In the genomic region with DNA sequence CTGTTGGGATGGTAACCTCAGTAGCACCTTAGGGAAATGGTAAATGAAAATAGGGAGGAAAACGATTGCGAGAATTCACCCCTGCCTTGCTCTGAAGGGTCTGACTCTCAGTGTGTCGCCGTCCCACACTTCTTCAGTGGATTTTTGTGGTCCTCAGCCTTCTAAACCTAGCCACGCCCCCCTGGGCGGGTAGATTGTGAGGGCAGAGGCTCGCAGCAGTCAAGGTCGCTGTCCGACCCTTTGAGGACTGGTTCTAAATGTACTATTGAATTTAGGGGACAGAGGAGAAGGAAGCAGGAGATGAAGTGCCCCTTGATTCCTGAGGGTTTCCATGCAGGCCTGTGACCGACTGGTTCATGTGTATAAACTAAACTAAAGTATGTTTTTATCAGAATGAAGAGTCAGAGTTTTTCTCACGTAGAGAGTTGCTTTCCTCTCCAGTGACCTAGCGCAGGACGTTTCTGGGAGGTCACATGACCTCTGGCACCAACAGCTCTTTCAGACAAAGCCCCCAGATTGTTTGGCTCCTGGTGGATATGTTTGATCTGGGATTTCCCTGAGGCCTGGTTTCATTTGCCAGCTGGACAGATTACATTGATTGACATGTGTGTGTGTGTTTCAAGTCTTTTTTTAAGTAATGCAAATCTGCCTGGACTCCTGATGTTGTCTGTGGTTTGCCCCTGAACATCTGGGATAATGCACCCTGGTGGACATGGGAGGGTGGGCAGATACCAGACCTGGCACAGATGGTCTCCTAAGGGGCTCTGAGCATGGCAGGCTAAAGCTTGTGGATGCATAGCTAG, we compare ENCODE assay signal across 10 mouse cellular contexts.
DNase-seq lines count a peak whose midpoint lies in the region; ATAC-seq lines count a peak whose summit lies in the region.
"Had no signal": no experiment of that assay in that cellular context is flagged by ENCODE, and none has a peak within 500 bp of the region (broad histone marks: within the 10 kb centered on the region; RNA-seq: fewer than 3 reads in every experiment).

No protein-coding gene starts in this region.

- no peak for DNase-seq in kidney, postnatal 10 days
- DNase-seq in adrenal gland, adult 2 months: no peak
- no peak for DNase-seq in cerebellum, adult 11 months
- DNase-seq in kidney, postnatal 36 days: no peak
- DNase-seq: cerebellum, adult 9-10 months; kidney, adult 8-10 months had no signal

- no peak for ATAC-seq in kidney, embryonic 16.5 days (ENCODE audit: low FRiP score, low TSS enrichment)
- no peak for ATAC-seq in embryonic facial prominence, embryonic 12.5 days (ENCODE audit: insufficient number of reproducible peaks, insufficient read depth, low FRiP score, low TSS enrichment)
- ATAC-seq in intestine, embryonic 15.5 days: no peak
- ATAC-seq in neural tube, embryonic 15.5 days (ENCODE audit: low FRiP score): no peak

- H3K9ac ChIP-seq in kidney, embryonic 16.5 days (replicated peaks; ENCODE audit: low read length): no peak overlapping the region
- H3K9ac ChIP-seq in embryonic facial prominence, embryonic 12.5 days: no peak overlapping the region
- no peak overlapping the region for H3K9ac ChIP-seq in intestine, embryonic 15.5 days
- peak overlapping the region; percentile 37; the same call in 1 of the 2 replicates for H3K9ac ChIP-seq in neural tube, embryonic 15.5 days (replicated peaks)

- H3K4me2 ChIP-seq in kidney, embryonic 16.5 days (replicated peaks; ENCODE audit: low read depth, low read length): peak overlapping the region; percentile 45
- peak overlapping the region; percentile 54 for H3K4me2 ChIP-seq in embryonic facial prominence, embryonic 12.5 days (replicated peaks)
- peak overlapping the region; percentile 46 for H3K4me2 ChIP-seq in intestine, embryonic 15.5 days (replicated peaks)
- peak overlapping the region; percentile 63 for H3K4me2 ChIP-seq in neural tube, embryonic 15.5 days

- no peaks in the 10 kb centered on the region; the same call in 1 of the 2 replicates for H3K4me1 ChIP-seq in kidney, embryonic 16.5 days (ENCODE audit: insufficient read depth, low read length)
- H3K4me1 ChIP-seq in embryonic facial prominence, embryonic 12.5 days: peaks cover 7% of the 10 kb centered on the region; the same call in 1 of the 2 replicates
- no peaks in the 10 kb centered on the region for H3K4me1 ChIP-seq in intestine, embryonic 15.5 days (replicated peaks)
- H3K4me1 ChIP-seq in neural tube, embryonic 15.5 days: peaks cover 8% of the 10 kb centered on the region

- H3K27ac ChIP-seq in kidney, embryonic 16.5 days (ENCODE audit: low read length): no peak overlapping the region
- no peak overlapping the region for H3K27ac ChIP-seq in embryonic facial prominence, embryonic 12.5 days
- H3K27ac ChIP-seq in intestine, embryonic 15.5 days: no peak overlapping the region
- H3K27ac ChIP-seq in neural tube, embryonic 15.5 days (replicated peaks): no peak overlapping the region

- peak overlapping the region; percentile 7 for H3K4me3 ChIP-seq in kidney, embryonic 16.5 days (ENCODE audit: low read length)
- H3K4me3 ChIP-seq in embryonic facial prominence, embryonic 12.5 days: peak overlapping the region; percentile 30
- H3K4me3 ChIP-seq in intestine, embryonic 15.5 days (replicated peaks): 0 out of 2 replicates have a peak overlapping the region, but pooled peaks have one; percentile 9
- H3K4me3 ChIP-seq in neural tube, embryonic 15.5 days (replicated peaks): peak overlapping the region; percentile 35

- H3K9me3 ChIP-seq in kidney, embryonic 16.5 days (ENCODE audit: low read length): no peaks in the 10 kb centered on the region
- no peaks in the 10 kb centered on the region for H3K9me3 ChIP-seq in embryonic facial prominence, embryonic 12.5 days
- no peaks in the 10 kb centered on the region for H3K9me3 ChIP-seq in intestine, embryonic 15.5 days
- H3K9me3 ChIP-seq in neural tube, embryonic 15.5 days (replicated peaks): no peaks in the 10 kb centered on the region

- WGBS in kidney, embryonic 16.5 days: 9% methylated on average over 13 of the region's 13 CpGs
- WGBS in embryonic facial prominence, embryonic 12.5 days: 3% methylated on average over 13 of the region's 13 CpGs
- WGBS in intestine, embryonic 15.5 days: 9% methylated on average over 13 of the region's 13 CpGs
- 13% methylated on average over 13 of the region's 13 CpGs for WGBS in neural tube, embryonic 15.5 days

- no peaks in the 10 kb centered on the region for H3K36me3 ChIP-seq in kidney, embryonic 16.5 days (ENCODE audit: insufficient read depth, low read length)
- H3K36me3 ChIP-seq in embryonic facial prominence, embryonic 12.5 days: no peaks in the 10 kb centered on the region
- no peaks in the 10 kb centered on the region for H3K36me3 ChIP-seq in intestine, embryonic 15.5 days
- no peaks in the 10 kb centered on the region for H3K36me3 ChIP-seq in neural tube, embryonic 15.5 days

- H3K27me3 ChIP-seq in kidney, embryonic 16.5 days (ENCODE audit: insufficient read depth, low read length): no peaks in the 10 kb centered on the region
- no peaks in the 10 kb centered on the region for H3K27me3 ChIP-seq in embryonic facial prominence, embryonic 12.5 days
- no peaks in the 10 kb centered on the region for H3K27me3 ChIP-seq in intestine, embryonic 15.5 days (replicated peaks)
- no peaks in the 10 kb centered on the region for H3K27me3 ChIP-seq in neural tube, embryonic 15.5 days (replicated peaks)
